Mouse (Mus musculus) intestine, embryonic 14.5 days (tissue): ENCODE data around the gene Nudt16. TPM values are rescaled to one million over a fixed set of nuclear protein-coding genes. Genes with fewer than 3 reads are reported as not detected.

Experiments
- ATAC-seq: fragments of 200-750 bp; cut with Nextera tagmentation; replicated peaks from 2 replicates; pipeline ENCODE4 v1.8.0; 2017; ENCODE audit warnings: low read depth, moderate number of reproducible peaks, moderate TSS enrichment, moderate library complexity; ENCODE audit not compliant: low FRiP score, low TSS enrichment
- DNase-seq: peaks from one replicate; pipeline ENCODE4 v3.0.0-alpha.2; 2018; ENCODE audit warnings: low spot score
- H3K27ac ChIP-seq: fragments of 300-500 bp; sonication (generic); 2 replicates; pipeline ENCODE4 v1.5.1; 2014; ENCODE audit warnings: low read depth, mild to moderate bottlenecking, control low read depth
- H3K27me3 ChIP-seq: fragments of 300-500 bp; sonication (generic); replicated peaks from 2 replicates; pipeline ENCODE4 v1.6.1; 2014; ENCODE audit warnings: low read length, control low read depth; ENCODE audit not compliant: control insufficient read depth, insufficient read depth
- H3K36me3 ChIP-seq: fragments of 300-500 bp; sonication (generic); 2 replicates; pipeline ENCODE4 v1.6.1; 2014; ENCODE audit warnings: low read length, control low read depth; ENCODE audit not compliant: control insufficient read depth, insufficient read depth
- H3K4me1 ChIP-seq: fragments of 300-500 bp; sonication (generic); replicated peaks from 2 replicates; pipeline ENCODE4 v1.6.1; 2014; ENCODE audit warnings: low read length, control low read depth, mixed read lengths; ENCODE audit not compliant: control insufficient read depth, insufficient read depth
- H3K4me2 ChIP-seq: fragments of 300-500 bp; sonication (generic); 2 replicates; pipeline ENCODE4 v1.6.1; 2014; ENCODE audit warnings: low read length
- H3K4me3 ChIP-seq: fragments of 300-500 bp; sonication (generic); 2 replicates; pipeline ENCODE4 v1.5.1; 2014; ENCODE audit warnings: low read depth, low read length, control low read depth, mixed read lengths
- H3K9ac ChIP-seq: fragments of 300-500 bp; sonication (generic); 2 replicates; pipeline ENCODE4 v1.6.1; 2014; ENCODE audit warnings: mild to moderate bottlenecking, low read length
- H3K9me3 ChIP-seq: fragments of 300-500 bp; sonication (generic); 2 replicates; pipeline ENCODE4 v1.6.1; 2016; ENCODE audit warnings: low read length, control low read depth; ENCODE audit not compliant: control insufficient read depth
- WGBS: fragments of 180-500 bp; shearing (Covaris S2); extraction: QIAGEN DNeasy Blood & Tissue Kit; methylation state at CpG from one replicate; pipeline ENCODE4 v1.1.7; 2014; 5-methylcytosine and 5-hydroxymethylcytosine counted together
- polyA plus RNA-seq: library from polyadenylated mRNA; unstranded; fragments of >200 nt; fragmentation: Nextera tagmentation; extraction: Ambion mirVana; gene quantifications from 2 replicates; pipeline ENCODE4 v1.2.1, GENCODE M21; 2014

Nudt16 gene
- polyA plus RNA-seq, 1 experiment from 2014 or later, result 21.9 TPM

DNA sequence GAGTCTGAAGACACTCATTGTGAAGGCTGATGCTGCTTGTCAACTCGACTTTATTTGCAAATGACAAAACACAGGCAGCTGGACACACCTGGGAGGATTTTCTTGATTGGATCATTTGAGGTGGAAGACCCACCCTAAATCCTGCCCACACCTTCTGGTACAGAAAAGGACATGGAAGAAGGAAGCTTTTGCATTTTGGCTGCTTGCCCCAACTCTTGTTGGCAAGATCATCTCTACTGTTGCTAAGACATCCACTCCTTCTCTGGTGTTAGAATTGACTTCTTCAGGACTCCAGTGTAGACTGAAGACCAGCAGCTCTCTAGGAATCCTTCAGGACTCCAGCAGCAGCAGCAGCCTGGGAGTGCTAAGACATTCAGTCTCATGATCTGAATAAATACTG is 29.7 kb downstream of the Nudt16 start:
- Histone ChIP-seq H3K4me3 (no peak overlapping the region), H3K9me3 (no peaks in the 10 kb centered on the region), H3K27me3 (no peaks in the 10 kb centered on the region), H3K4me2 (no peak overlapping the region), H3K36me3 (no peaks in the 10 kb centered on the region), H3K27ac (no peak overlapping the region), H3K4me1 (no peaks in the 10 kb centered on the region), H3K9ac (no peak overlapping the region)
- 59% methylated on average over 1 of the region's 1 CpGs for WGBS
- no peak for DNase-seq
- ATAC-seq, result no peak

DNA sequence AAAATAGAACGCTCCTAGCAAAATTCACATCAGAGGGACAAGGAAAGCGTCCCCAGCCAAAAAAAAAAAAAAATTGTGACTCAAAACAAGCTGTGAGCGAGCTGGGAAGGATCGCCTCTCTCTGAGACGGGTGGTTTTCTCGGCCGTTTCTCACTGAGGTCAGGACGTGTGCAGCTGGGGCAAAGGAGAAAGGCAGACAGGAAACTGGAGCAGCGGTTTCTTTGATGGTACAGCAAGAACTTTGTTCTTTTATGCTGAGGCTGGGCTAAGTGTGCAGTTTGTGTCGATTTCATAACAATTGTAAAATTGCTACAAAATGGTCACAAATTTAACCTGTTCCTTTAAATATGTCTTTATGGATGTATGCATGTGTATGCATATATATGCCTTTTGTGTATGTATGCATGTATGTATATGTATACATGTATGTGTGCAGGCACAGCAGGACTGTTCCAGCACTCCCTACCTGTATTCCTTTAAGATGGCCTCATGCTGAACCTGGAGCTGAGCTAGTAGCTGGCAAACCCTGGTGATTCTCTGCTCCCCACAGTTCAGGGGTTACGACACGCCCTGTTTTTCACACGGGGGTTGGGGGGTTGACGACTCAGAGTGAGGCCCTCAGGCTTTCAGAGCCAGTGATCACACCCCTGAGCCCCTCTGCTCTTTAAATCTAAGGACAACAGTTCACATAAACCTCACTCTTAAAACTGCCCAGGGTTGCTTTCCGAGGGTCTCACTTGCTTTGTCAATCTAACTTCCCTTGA is 30.6 kb downstream of the Nudt16 start:
- H3K27ac ChIP-seq, result no peak overlapping the region
- WGBS, result 49% methylated on average over 15 of the region's 15 CpGs
- DNase-seq (no peak), ATAC-seq (no peak)
- no peak overlapping the region for H3K9ac ChIP-seq
- H3K9me3 ChIP-seq, result no peaks in the 10 kb centered on the region
- no peaks in the 10 kb centered on the region for H3K36me3 ChIP-seq
- H3K4me2 ChIP-seq, result no peak overlapping the region
- no peak overlapping the region for H3K4me3 ChIP-seq
- H3K4me1 ChIP-seq, result no peaks in the 10 kb centered on the region
- H3K27me3 ChIP-seq, result no peaks in the 10 kb centered on the region

DNA sequence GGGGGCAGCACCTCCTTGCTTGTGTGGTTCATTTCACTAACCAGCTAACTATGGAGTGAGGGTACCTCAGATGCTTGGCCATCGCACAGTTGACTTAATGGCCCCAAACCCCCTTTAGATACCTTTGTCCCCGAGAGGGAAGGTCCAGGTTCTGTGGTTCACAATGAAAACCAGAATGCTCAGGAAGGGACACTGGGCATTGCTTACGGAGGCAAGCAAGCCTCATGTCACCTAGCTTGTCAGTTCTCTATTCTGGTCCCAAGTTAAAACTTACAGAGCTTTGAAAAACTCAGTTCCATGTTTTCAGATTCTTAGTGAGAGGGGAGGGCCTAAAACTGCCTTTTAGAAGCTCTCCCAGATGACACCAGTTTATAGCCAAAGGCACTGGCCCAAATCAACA is 51.4 kb downstream of the Nudt16 start:
- no peak overlapping the region for H3K4me2 ChIP-seq
- no peak overlapping the region for H3K27ac ChIP-seq
- DNase-seq (no peak), ATAC-seq (no peak)
- 90% methylated on average over 3 of the region's 3 CpGs for WGBS
- peaks cover 31% of the 10 kb centered on the region for H3K36me3 ChIP-seq
- no peaks in the 10 kb centered on the region for H3K9me3 ChIP-seq
- no peak overlapping the region for H3K9ac ChIP-seq
- no peak overlapping the region for H3K4me3 ChIP-seq
- no peaks in the 10 kb centered on the region for H3K4me1 ChIP-seq
- no peaks in the 10 kb centered on the region for H3K27me3 ChIP-seq

Other genes with a start within 250 kb of the Nudt16 start
- gene Mrpl3, start 78.6 kb downstream of the Nudt16 start, polyA plus RNA-seq, result 115 and 117 TPM in 2 replicates
- gene 1700080E11Rik, start 13.3 kb upstream of the Nudt16 start, polyA plus RNA-seq, result not detected in 2 replicates